Mouse (Mus musculus): ENCODE results near the gene Olfr968.

GRCm38 (mm10) chr9:39740741-39741140, 42.3 kb downstream of the Olfr968 start:
- TF ChIP-seq CTCF (IDR thresholded peaks at IDR 0.05; ENCODE audit: borderline replicate concordance, insufficient read depth, low read length) (no peak), POLR2A (IDR thresholded peaks at IDR 0.05; ENCODE audit: low read depth, low read length) (no peak)
